Mouse (Mus musculus) testis, adult 2 months (tissue): Measurements from ENCODE around the gene Jund.
A peak's percentile ranks its signal among the peaks of the same experiment; 100 is the strongest.

Experiments
- CTCF ChIP-seq: fragments of 200-500 bp; IDR thresholded peaks from 2 replicates; pipeline ENCODE4 v1.5.1; 2012; ENCODE audit warnings: low read depth, mild to moderate bottlenecking, inconsistent platforms, low read length, moderate library complexity; ENCODE audit not compliant: control insufficient read depth, insufficient read depth, insufficient replicate concordance
- POLR2A ChIP-seq: fragments of 200-500 bp; IDR thresholded peaks from 2 replicates; pipeline ENCODE4 v1.6.1; 2012; ENCODE audit warnings: low read depth, mild to moderate bottlenecking, inconsistent platforms, low read length, moderate library complexity; ENCODE audit not compliant: control insufficient read depth

- TF ChIP-seq CTCF (peak; percentile 87; the same call in 1 of the 2 replicates), POLR2A (no peak)
Measured at GRCm38 (mm10) chr8:70720739-70721138, 22.0 kb downstream of the Jund start.
